Mouse (Mus musculus) MEL (cell line): ENCODE measurements around the gene Gm42674. TPM values are rescaled to one million over a fixed set of nuclear protein-coding genes. Genes with fewer than 3 reads are reported as not detected.

Experiments
- DNase-seq: peaks from one replicate; pipeline ENCODE4 v3.0.0; 2011; ENCODE audit warnings: low read depth, low spot score
- H3K27ac ChIP-seq: 2 replicates; pipeline ENCODE4 v1.5.1; 2012; ENCODE audit warnings: low read depth, mild to moderate bottlenecking, control low read depth, low read length, moderate library complexity; ENCODE audit not compliant: control insufficient read depth
- H3K27me3 ChIP-seq, 2 experiments: fragments of 150-350 bp in 1 of 2; sonication (generic) in 1 of 2; 2 replicates each; pipeline ENCODE4 v1.6.1; 2012; ENCODE audit warnings: low read length in 2 of 2, mild to moderate bottlenecking in 2 of 2, improper control_type of control experiment in 1 of 2, moderate library complexity in 1 of 2; ENCODE audit not compliant: insufficient read depth in 2 of 2, control insufficient read depth in 1 of 2
- H3K36me3 ChIP-seq, 2 experiments: 2 replicates each; pipeline ENCODE4 v1.6.1; 2012 to 2014; ENCODE audit warnings: low read length in 2 of 2, improper control_type of control experiment in 1 of 2, inconsistent platforms in 1 of 2, mild to moderate bottlenecking in 1 of 2; ENCODE audit not compliant: insufficient read depth in 2 of 2, control insufficient read depth in 1 of 2
- H3K4me1 ChIP-seq, 2 experiments: fragments of 150-350 bp in 1 of 2; sonication (generic) in 1 of 2; 2 replicates each; pipeline ENCODE4 v1.6.1; 2012; ENCODE audit warnings: low read length in 2 of 2, improper control_type of control experiment in 1 of 2, mild to moderate bottlenecking in 1 of 2; ENCODE audit not compliant: insufficient read depth in 2 of 2, control insufficient read depth in 1 of 2
- H3K4me3 ChIP-seq, 2 experiments: fragments of 150-350 bp in 1 of 2; sonication (generic) in 1 of 2; 2 replicates each; pipeline ENCODE4 v1.5.1; 2012; ENCODE audit warnings: low read depth in 2 of 2, low read length in 2 of 2, mild to moderate bottlenecking in 2 of 2, moderate library complexity in 2 of 2, control low read depth in 1 of 2, improper control_type of control experiment in 1 of 2; ENCODE audit not compliant: control insufficient read depth in 1 of 2, insufficient read depth in 1 of 2
- H3K79me2 ChIP-seq: 2 replicates; pipeline ENCODE4 v1.6.1; 2012; ENCODE audit warnings: mild to moderate bottlenecking, low read length, moderate library complexity; ENCODE audit not compliant: control insufficient read depth, poor library complexity, insufficient read depth
- H3K9ac ChIP-seq: 2 replicates; pipeline ENCODE4 v1.6.1; 2012; ENCODE audit warnings: low read depth, mild to moderate bottlenecking, control low read depth, low read length, moderate library complexity; ENCODE audit not compliant: control insufficient read depth, poor library complexity, severe bottlenecking
- H3K9me3 ChIP-seq: fragments of 150-350 bp; sonication (generic); replicated peaks from 2 replicates; pipeline ENCODE4 v1.6.1; 2012; ENCODE audit warnings: mild to moderate bottlenecking, low read length, improper control_type of control experiment, moderate library complexity; ENCODE audit not compliant: insufficient read depth
- CHD1 ChIP-seq: IDR thresholded peaks from 2 replicates; pipeline ENCODE4 v1.6.1; 2012; ENCODE audit warnings: low read depth, mild to moderate bottlenecking, inconsistent platforms, low read length, improper control_type of control experiment
- CHD2 ChIP-seq: IDR thresholded peaks from 2 replicates; pipeline ENCODE4 v1.6.1; 2011; ENCODE audit warnings: low read length, improper control_type of control experiment
- CTCF ChIP-seq, 3 experiments: IDR thresholded peaks in 2 of 3; conservative IDR thresholded peaks in 1 of 3; 2 replicates each; pipeline ENCODE4 v1.5.1; 2011 to 2012; ENCODE audit warnings: low read length in 3 of 3, low read depth in 2 of 3, mild to moderate bottlenecking in 2 of 3, improper control_type of control experiment in 1 of 3, inconsistent platforms in 1 of 3, mixed read lengths in 1 of 3, moderate library complexity in 1 of 3; ENCODE audit not compliant: control insufficient read depth in 1 of 3, insufficient read depth in 1 of 3, poor library complexity in 1 of 3, severe bottlenecking in 1 of 3
- ELF1 ChIP-seq: IDR thresholded peaks from 2 replicates; pipeline ENCODE4 v1.6.1; 2014; ENCODE audit warnings: low read depth, mild to moderate bottlenecking, inconsistent platforms, low read length, improper control_type of control experiment, moderate library complexity
- EP300 ChIP-seq, 2 experiments: IDR thresholded peaks; 2 replicates each; pipeline ENCODE4 v1.6.1; 2011; ENCODE audit warnings: improper control_type of control experiment in 2 of 2, low read length in 2 of 2, low read depth in 1 of 2, mild to moderate bottlenecking in 1 of 2
- ETS1 ChIP-seq: IDR thresholded peaks from 2 replicates; pipeline ENCODE4 v1.6.1; 2012; ENCODE audit warnings: low read depth, mild to moderate bottlenecking, inconsistent platforms, low read length, improper control_type of control experiment, moderate library complexity
- GABPA ChIP-seq: IDR thresholded peaks from 2 replicates; pipeline ENCODE4 v1.6.1; 2012; ENCODE audit warnings: low read depth, mild to moderate bottlenecking, inconsistent platforms, low read length, improper control_type of control experiment, moderate library complexity
- HCFC1 ChIP-seq: IDR thresholded peaks from 2 replicates; pipeline ENCODE4 v1.6.1; 2012; ENCODE audit warnings: low read depth, mild to moderate bottlenecking, inconsistent platforms, low read length, improper control_type of control experiment, moderate library complexity
- JUND ChIP-seq: IDR thresholded peaks from 2 replicates; pipeline ENCODE4 v1.6.1; 2011; ENCODE audit warnings: low read depth, mild to moderate bottlenecking, improper control_type of control experiment, low read length
- MAFK ChIP-seq: IDR thresholded peaks from 2 replicates; pipeline ENCODE4 v1.6.1; 2011; ENCODE audit warnings: low read depth, mild to moderate bottlenecking, low read length, improper control_type of control experiment, borderline replicate concordance
- MEF2A ChIP-seq: IDR thresholded peaks from 2 replicates; pipeline ENCODE4 v1.6.1; 2014; ENCODE audit warnings: low read depth, mild to moderate bottlenecking, inconsistent platforms, low read length, improper control_type of control experiment; ENCODE audit not compliant: poor library complexity, insufficient replicate concordance, severe bottlenecking; ENCODE audit errors: extremely low read depth
- MXI1 ChIP-seq: IDR thresholded peaks from 2 replicates; pipeline ENCODE4 v1.6.1; 2011; ENCODE audit warnings: mild to moderate bottlenecking, low read depth, low read length, improper control_type of control experiment
- MYB ChIP-seq: IDR thresholded peaks from 2 replicates; pipeline ENCODE4 v1.6.1; 2011; ENCODE audit warnings: mild to moderate bottlenecking, low read depth, low read length, improper control_type of control experiment
- POLR2A ChIP-seq, 2 experiments: IDR thresholded peaks; 2 replicates each; pipeline ENCODE4 v1.6.1; 2011 to 2012; ENCODE audit warnings: low read length in 2 of 2, mild to moderate bottlenecking in 2 of 2, control low read depth in 1 of 2, improper control_type of control experiment in 1 of 2, low read depth in 1 of 2, moderate library complexity in 1 of 2; ENCODE audit not compliant: control insufficient read depth in 1 of 2, insufficient read depth in 1 of 2, poor library complexity in 1 of 2
- POLR2AphosphoS2 ChIP-seq: IDR thresholded peaks from 2 replicates; pipeline ENCODE4 v1.6.1; 2011; ENCODE audit warnings: low read length, improper control_type of control experiment
- POLR2AphosphoS5 ChIP-seq: IDR thresholded peaks from 2 replicates; pipeline ENCODE4 v1.6.1; 2012; ENCODE audit warnings: low read depth, borderline replicate concordance, mild to moderate bottlenecking, inconsistent platforms, low read length, moderate library complexity, mixed read lengths
- RAD21 ChIP-seq: IDR thresholded peaks from 2 replicates; pipeline ENCODE4 v1.6.1; 2011; ENCODE audit warnings: mild to moderate bottlenecking, low read depth, low read length, improper control_type of control experiment
- SIN3A ChIP-seq: IDR thresholded peaks from 2 replicates; pipeline ENCODE4 v1.6.1; 2012; ENCODE audit warnings: low read length, improper control_type of control experiment, inconsistent platforms
- TAL1 ChIP-seq: IDR thresholded peaks from 2 replicates; pipeline ENCODE4 v1.6.1; 2012; ENCODE audit warnings: mild to moderate bottlenecking, inconsistent platforms, low read length, moderate library complexity, mixed read lengths
- TBP ChIP-seq: IDR thresholded peaks from 2 replicates; pipeline ENCODE4 v1.8.0; 2011; ENCODE audit warnings: low read depth, low read length, improper control_type of control experiment
- TCF12 ChIP-seq: IDR thresholded peaks from 2 replicates; pipeline ENCODE4 v1.6.1; 2014; ENCODE audit warnings: low read depth, mild to moderate bottlenecking, inconsistent platforms, low read length, improper control_type of control experiment, moderate library complexity
- USF1 ChIP-seq: IDR thresholded peaks from 2 replicates; pipeline ENCODE4 v1.6.1; 2014; ENCODE audit warnings: low read depth, mild to moderate bottlenecking, inconsistent platforms, low read length, improper control_type of control experiment, moderate library complexity
- ZC3H11A ChIP-seq: IDR thresholded peaks from 2 replicates; pipeline ENCODE4 v1.6.1; 2012; ENCODE audit warnings: low read depth, mild to moderate bottlenecking, inconsistent platforms, low read length, improper control_type of control experiment
- ZKSCAN1 ChIP-seq: IDR thresholded peaks from 2 replicates; pipeline ENCODE4 v1.6.1; 2012; ENCODE audit warnings: low read depth, mild to moderate bottlenecking, inconsistent platforms, low read length, improper control_type of control experiment, moderate library complexity
- ZMIZ1 ChIP-seq: IDR thresholded peaks from 2 replicates; pipeline ENCODE4 v1.6.1; 2012; ENCODE audit warnings: low read depth, mild to moderate bottlenecking, inconsistent platforms, low read length, improper control_type of control experiment, moderate library complexity
- ZNF384 ChIP-seq: IDR thresholded peaks from 2 replicates; pipeline ENCODE4 v1.6.1; 2012; ENCODE audit warnings: low read depth, mild to moderate bottlenecking, inconsistent platforms, low read length, improper control_type of control experiment
- polyA plus RNA-seq, 2 experiments: library from polyadenylated mRNA; stranded (reverse) in 1 of 2; unstranded in 1 of 2; fragments of >175 nt in 1 of 2; fragments of >200 nt in 1 of 2; gene quantifications; 2 replicates each; pipeline versions ENCODE4 v1.2.1 to v1.2.4; 2012; ENCODE audit warnings: low replicate concordance in 2 of 2, low read depth in 1 of 2; ENCODE audit not compliant: insufficient read length in 2 of 2, insufficient read depth in 1 of 2, missing spikeins in 1 of 2
- total RNA-seq: library from RNA; depleted of rRNA; stranded (reverse); fragments of 300-350 nt; gene quantifications from 2 replicates; pipeline ENCODE4 v1.2.3, GENCODE M21; 2012

Gm42674 gene
- total and polyA plus RNA-seq, 3 experiments: not detected

DNA sequence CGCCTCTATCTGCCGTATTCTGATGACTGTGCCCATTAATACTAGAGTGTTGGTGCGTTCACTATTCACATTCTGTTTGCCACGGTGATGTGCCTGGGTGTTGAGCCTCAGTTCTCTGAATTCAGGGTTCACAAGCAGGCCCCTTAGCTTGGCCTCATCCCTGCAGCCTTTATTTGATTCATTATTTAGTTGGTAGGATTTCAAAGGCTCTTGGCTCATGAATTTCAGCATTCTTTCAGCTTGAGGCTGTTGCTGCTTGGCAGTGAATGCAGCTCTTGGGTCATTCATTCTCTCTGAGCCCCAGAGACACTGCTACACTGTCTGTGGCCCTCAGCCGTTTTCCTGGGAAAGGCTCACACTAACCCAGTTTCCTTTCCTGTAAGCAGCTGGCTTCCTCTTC lies 45.8 kb upstream of the Gm42674 start:
- TF ChIP-seq ZC3H11A (no peak), USF1 (no peak), TBP (no peak), CHD2 (no peak), RAD21 (no peak), TCF12 (no peak), MAFK (no peak), MYB (no peak), TAL1 (no peak), MEF2A (no peak), POLR2AphosphoS2 (no peak), ZMIZ1 (no peak), SIN3A (no peak), EP300 (IDR thresholded peaks at IDR 0.05; ENCODE audit: low read depth in 1 of 2, low read length in 2 of 2) (no peak)
- Histone ChIP-seq H3K9ac (no peak overlapping the region), H3K9me3 (no peaks in the 10 kb centered on the region), H3K36me3 (no peaks in the 10 kb centered on the region), H3K79me2 (no peaks in the 10 kb centered on the region), H3K4me3 (no peak overlapping the region), H3K27me3 (peaks cover 28 to 42% of the 10 kb centered on the region in 2 experiments), H3K27ac (no peak overlapping the region), H3K4me1 (no peaks in the 10 kb centered on the region; a peak in 1 of 4 replicates)
- DNase-seq: no peak

DNA sequence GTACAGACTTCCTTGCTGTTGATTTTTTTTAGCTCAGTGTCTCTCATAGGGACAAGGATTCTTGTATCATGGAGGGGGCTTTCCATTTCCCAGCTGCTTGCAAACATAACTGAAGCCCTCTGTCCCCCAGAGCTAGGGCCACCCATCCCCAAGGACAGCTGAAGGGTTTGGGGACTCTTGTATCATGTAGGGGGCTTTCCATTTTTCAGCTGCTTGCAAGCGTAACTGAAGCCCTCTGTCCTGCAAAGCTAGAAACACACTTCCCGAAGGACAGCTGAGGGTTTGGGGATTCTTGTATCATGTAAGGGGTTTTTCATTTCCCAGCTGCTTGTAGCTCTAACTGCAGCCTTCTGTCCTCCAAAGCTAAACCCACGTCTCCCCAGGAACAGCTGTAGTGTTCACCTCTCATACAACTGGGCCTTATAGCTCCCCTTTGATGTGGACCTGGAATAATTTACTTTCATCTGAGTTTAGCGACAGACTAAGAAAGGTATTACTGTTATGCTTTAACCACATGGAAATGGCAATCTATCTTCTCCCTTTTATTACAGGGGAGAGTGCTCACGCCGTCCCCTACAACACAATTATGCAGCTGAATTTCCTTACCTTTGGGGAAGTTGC lies 41.6 kb upstream of the Gm42674 start, which contains the start of gene S100a3:
TSS of gene S100a3 (plus strand) at position 571 of the 621 bp plus-strand sequence.
- H3K4me3 ChIP-seq: no peak within 1 kb of the TSS
- no peak for DNase-seq
- H3K27me3 ChIP-seq: peaks cover 22 to 43% of the 10 kb centered on the region in 2 experiments
- no peaks in the 10 kb centered on the region for H3K9me3 ChIP-seq
- no peak for TF ChIP-seq HCFC1
- TF ChIP-seq ELF1: no peak
- TF ChIP-seq MEF2A: no peak
- no peak for TF ChIP-seq EP300 (IDR thresholded peaks at IDR 0.05; ENCODE audit: low read depth in 1 of 2, low read length in 2 of 2)
- TF ChIP-seq CTCF (IDR thresholded peaks at IDR 0.05 in 2 of 3, conservative IDR thresholded peaks at IDR 0.05 in 1 of 3; ENCODE audit: control insufficient read depth in 1 of 3, insufficient read depth in 1 of 3, low read depth in 2 of 3, low read length in 3 of 3, poor library complexity in 1 of 3, severe bottlenecking in 1 of 3): no peak
- TF ChIP-seq CHD1: no peak
- no peak for TF ChIP-seq POLR2AphosphoS5
- TF ChIP-seq POLR2AphosphoS2: no peak
- TF ChIP-seq JUND: no peak
- TF ChIP-seq TCF12: no peak
- TF ChIP-seq SIN3A: no peak
- TF ChIP-seq ETS1: no peak
- TF ChIP-seq ZKSCAN1: no peak
- TF ChIP-seq MXI1: no peak
- no peak for TF ChIP-seq MYB
- TF ChIP-seq ZNF384: no peak
- no peak for TF ChIP-seq POLR2A (IDR thresholded peaks at IDR 0.05; ENCODE audit: control insufficient read depth in 1 of 2, insufficient read depth in 1 of 2, low read depth in 1 of 2, low read length in 2 of 2, poor library complexity in 1 of 2)
- TF ChIP-seq GABPA: no peak
- no peak within 1 kb of the TSS for H3K27ac ChIP-seq
- no peaks in the 10 kb centered on the region for H3K36me3 ChIP-seq
- H3K79me2 ChIP-seq: no peaks in the 10 kb centered on the region
- H3K4me1 ChIP-seq: no peaks in the 10 kb centered on the region
- no peak within 1 kb of the TSS for H3K9ac ChIP-seq
